Mouse (Mus musculus): ENCODE data around the gene Cpsf6. TPM values are rescaled to one million over a fixed set of nuclear protein-coding genes. Genes with fewer than 3 reads are reported as not detected.

The Cpsf6 gene
- polyA plus RNA-seq, 1 experiment from 2014 or later, result 120 TPM

DNA sequence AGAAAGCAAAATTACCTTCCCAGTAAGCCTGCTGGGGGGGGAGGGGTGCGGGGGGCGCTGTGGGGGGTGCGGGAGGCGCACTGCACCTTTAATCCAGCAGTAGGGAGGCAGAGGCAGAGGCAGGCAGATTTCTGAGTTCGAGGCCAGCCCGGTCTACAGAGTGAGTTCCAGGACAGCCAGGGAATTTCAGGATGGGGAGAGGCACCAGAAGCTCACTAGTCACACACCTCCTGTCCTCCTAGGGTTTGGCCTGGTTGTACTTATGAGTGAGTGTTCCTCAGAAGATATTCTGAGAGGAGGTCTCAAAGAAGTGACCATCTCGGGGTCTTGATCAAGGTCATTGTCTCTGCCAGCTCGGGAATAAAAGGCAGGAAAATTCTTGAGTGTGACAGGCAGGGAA is 67.6 kb downstream of the Cpsf6 start:
- no peak overlapping the region for H3K27ac ChIP-seq (ENCODE audit: poor library complexity, severe bottlenecking)
- no peaks in the 10 kb centered on the region for H3K36me3 ChIP-seq
- ATAC-seq (ENCODE audit: insufficient number of reproducible peaks, low FRiP score), result no peak
- H3K4me3 ChIP-seq, result no peak overlapping the region
- H3K4me1 ChIP-seq (replicated peaks), result no peaks in the 10 kb centered on the region
- no peaks in the 10 kb centered on the region for H3K9me3 ChIP-seq (replicated peaks)
- no peak overlapping the region for H3K9ac ChIP-seq
- WGBS, result 77% methylated on average over 8 of the region's 8 CpGs
- H3K4me2 ChIP-seq, result no peak overlapping the region
- no peaks in the 10 kb centered on the region for H3K27me3 ChIP-seq (replicated peaks)

DNA sequence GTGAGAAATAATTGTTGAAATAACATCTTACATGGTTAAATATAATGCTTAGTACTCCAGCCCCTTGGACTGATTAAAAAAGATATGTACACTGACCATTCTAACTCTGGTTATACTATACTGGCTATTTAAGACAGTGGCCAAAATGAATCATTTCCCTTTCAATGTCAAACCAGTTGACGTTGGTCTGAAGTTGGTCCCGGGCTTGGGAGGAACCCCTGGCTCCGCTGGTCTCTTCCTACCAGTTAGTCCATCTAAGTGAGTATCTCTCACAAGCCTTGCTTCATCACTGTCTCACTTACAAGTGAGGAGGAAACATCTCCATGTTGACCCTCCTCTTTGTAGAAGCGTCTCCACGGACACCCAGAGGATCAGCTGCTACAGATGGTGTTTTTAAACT is 75.4 kb downstream of the Cpsf6 start:
- no peak for ATAC-seq (ENCODE audit: insufficient number of reproducible peaks, low FRiP score)
- Histone ChIP-seq H3K9ac (no peak overlapping the region), H3K4me3 (no peak overlapping the region), H3K36me3 (no peaks in the 10 kb centered on the region), H3K9me3 (replicated peaks) (no peaks in the 10 kb centered on the region), H3K27ac (ENCODE audit: poor library complexity, severe bottlenecking) (no peak overlapping the region), H3K4me2 (no peak overlapping the region), H3K27me3 (replicated peaks) (no peaks in the 10 kb centered on the region), H3K4me1 (replicated peaks) (no peaks in the 10 kb centered on the region)
- WGBS, result 81% methylated on average over 5 of the region's 5 CpGs

DNA sequence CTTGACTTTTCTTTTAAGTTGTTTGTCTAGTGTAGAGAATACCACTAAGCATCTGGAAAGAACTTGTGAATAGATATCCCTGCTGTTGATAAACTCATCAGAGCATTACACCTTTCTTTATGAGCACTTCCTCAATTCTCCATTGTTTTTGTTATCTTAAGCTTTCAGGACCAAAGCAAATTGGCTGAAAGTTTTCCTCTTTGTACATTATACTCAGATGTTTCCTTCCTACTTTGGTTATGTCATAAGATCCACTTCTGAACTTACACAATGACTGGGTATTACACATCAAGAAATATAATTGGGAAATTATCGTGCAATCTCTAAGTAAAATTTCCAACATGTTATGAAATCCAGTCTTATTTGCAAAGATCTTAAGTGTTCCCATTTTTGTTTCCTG is 78.1 kb downstream of the Cpsf6 start:
- no peaks in the 10 kb centered on the region for H3K9me3 ChIP-seq (replicated peaks)
- WGBS, result 84% methylated on average over 1 of the region's 1 CpGs

GRCm38 (mm10) chr10:117299901-117300520 is 79.8 kb downstream of the Cpsf6 start:
- Histone ChIP-seq H3K4me3 (no peak overlapping the region), H3K9me3 (replicated peaks) (no peaks in the 10 kb centered on the region), H3K9ac (no peak overlapping the region), H3K36me3 (no peaks in the 10 kb centered on the region), H3K27ac (ENCODE audit: poor library complexity, severe bottlenecking) (no peak overlapping the region), H3K27me3 (replicated peaks) (0 out of 2 replicates have a peak, but pooled peaks cover 17% of the 10 kb centered on the region), H3K4me2 (no peak overlapping the region), H3K4me1 (replicated peaks) (no peaks in the 10 kb centered on the region)
- 55% methylated on average over 5 of the region's 5 CpGs for WGBS
- no peak for ATAC-seq (ENCODE audit: insufficient number of reproducible peaks, low FRiP score)

More for the DNA sequence above, 78.1 kb downstream of the Cpsf6 start:
- no peak for ATAC-seq (ENCODE audit: insufficient number of reproducible peaks, low FRiP score)
- Histone ChIP-seq H3K27ac (ENCODE audit: poor library complexity, severe bottlenecking) (no peak overlapping the region), H3K4me2 (no peak overlapping the region), H3K4me3 (no peak overlapping the region), H3K36me3 (no peaks in the 10 kb centered on the region), H3K9ac (no peak overlapping the region), H3K27me3 (replicated peaks) (0 out of 2 replicates have a peak, but pooled peaks cover 7% of the 10 kb centered on the region), H3K4me1 (replicated peaks) (no peaks in the 10 kb centered on the region)

GRCm38 (mm10) chr10:117299106-117299505 is 80.7 kb downstream of the Cpsf6 start:
- 0 out of 2 replicates have a peak, but pooled peaks cover 18% of the 10 kb centered on the region for H3K27me3 ChIP-seq (replicated peaks)
- no peak overlapping the region for H3K9ac ChIP-seq
- H3K4me3 ChIP-seq, result no peak overlapping the region
- no peaks in the 10 kb centered on the region for H3K36me3 ChIP-seq
- no peak overlapping the region for H3K4me2 ChIP-seq
- H3K4me1 ChIP-seq (replicated peaks), result no peaks in the 10 kb centered on the region
- no peak overlapping the region for H3K27ac ChIP-seq (ENCODE audit: poor library complexity, severe bottlenecking)
- no peaks in the 10 kb centered on the region for H3K9me3 ChIP-seq (replicated peaks)
- WGBS, result 82% methylated on average over 4 of the region's 4 CpGs
- no peak for ATAC-seq (ENCODE audit: insufficient number of reproducible peaks, low FRiP score)

DNA sequence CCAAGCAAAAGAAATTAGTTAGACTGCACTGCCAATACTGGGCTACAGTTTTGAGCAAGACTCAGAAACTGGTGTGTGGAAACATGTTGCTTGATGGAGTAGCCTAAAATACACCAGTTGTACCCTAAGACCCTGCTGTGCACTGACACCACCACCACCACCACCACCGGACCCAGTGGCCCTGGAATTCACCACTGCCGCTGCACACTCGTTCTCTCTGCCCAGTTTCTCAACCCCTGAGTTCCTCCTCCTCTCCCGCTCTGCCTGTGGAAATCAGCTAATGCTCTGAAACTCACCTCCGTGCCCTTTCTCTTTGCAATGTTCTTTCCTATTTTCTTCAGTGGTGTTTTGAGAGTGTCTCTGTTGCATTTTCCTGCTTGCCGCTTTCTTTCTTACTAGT is 81.5 kb downstream of the Cpsf6 start:
- Histone ChIP-seq H3K4me1 (replicated peaks) (no peaks in the 10 kb centered on the region), H3K9ac (no peak overlapping the region), H3K27me3 (replicated peaks) (0 out of 2 replicates have a peak, but pooled peaks cover 18% of the 10 kb centered on the region), H3K4me2 (no peak overlapping the region), H3K36me3 (no peaks in the 10 kb centered on the region), H3K9me3 (replicated peaks) (no peaks in the 10 kb centered on the region), H3K27ac (ENCODE audit: poor library complexity, severe bottlenecking) (no peak overlapping the region), H3K4me3 (no peak overlapping the region)
- WGBS, result 79% methylated on average over 6 of the region's 6 CpGs
- no peak for ATAC-seq (ENCODE audit: insufficient number of reproducible peaks, low FRiP score)

Other genes with a start within 250 kb of the Cpsf6 start
- gene Frs2, start 231.5 kb downstream of the Cpsf6 start, polyA plus RNA-seq (2016; fragmentation: Nextera tagmentation; extraction: Ambion mirVana), result 23.4 and 25.0 TPM in 2 replicates
- gene Yeats4, start 155.5 kb downstream of the Cpsf6 start, polyA plus RNA-seq (2016; fragmentation: Nextera tagmentation; extraction: Ambion mirVana), result 64.1 and 66.2 TPM in 2 replicates
- gene 9530003J23Rik, start 141.3 kb downstream of the Cpsf6 start, polyA plus RNA-seq (2016; fragmentation: Nextera tagmentation; extraction: Ambion mirVana), result not detected in 2 replicates
- gene Lyz2, start 97.7 kb downstream of the Cpsf6 start, polyA plus RNA-seq (2016; fragmentation: Nextera tagmentation; extraction: Ambion mirVana), result 87.0 and 95.2 TPM in 2 replicates
- 13.5 and 15.0 TPM in 2 replicates for gene Lyz1, start 87.1 kb downstream of the Cpsf6 start, polyA plus RNA-seq (2016; fragmentation: Nextera tagmentation; extraction: Ambion mirVana)
- gene Cpm, start 249.5 kb upstream of the Cpsf6 start, polyA plus RNA-seq (2016; fragmentation: Nextera tagmentation; extraction: Ambion mirVana), result 1.5 and 2.5 TPM in 2 replicates